Mouse (Mus musculus): ENCODE results near the gene Nedd9.

DNA sequence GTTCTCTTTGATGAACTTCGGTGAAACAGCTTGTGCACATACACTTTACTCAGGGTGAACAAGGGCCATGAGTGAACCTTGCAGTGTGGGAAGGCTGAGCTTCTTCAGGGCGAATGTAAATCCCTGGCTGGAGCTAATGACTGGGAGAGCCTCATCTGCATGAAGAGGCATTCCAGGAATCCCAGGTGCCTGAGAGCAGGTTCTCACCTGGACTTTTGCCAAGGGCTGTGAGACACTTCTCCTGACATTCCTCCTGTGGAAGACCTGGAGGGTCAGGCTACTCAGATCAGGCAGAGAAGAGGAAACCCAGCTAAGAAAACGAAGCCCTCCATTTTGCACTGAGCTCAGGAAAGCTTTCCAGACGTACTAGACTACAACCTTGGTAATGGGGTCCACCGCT, 206.5 kb downstream of the Nedd9 start:
- TF ChIP-seq CTCF (IDR thresholded peaks at IDR 0.05; ENCODE audit: low read depth) (no peak), EP300 (IDR thresholded peaks at IDR 0.05; ENCODE audit: low read depth) (no peak)

Data from heart, postnatal 0 days (tissue).